Mouse (Mus musculus): ENCODE data around the gene Zfp423.

The Zfp423 gene

GRCm38 (mm10) chr8:87811399-87812068 is 147.9 kb downstream of the Zfp423 start:
- in situ Hi-C loops (cut with MboI, MseI): no loop called here

- in situ Hi-C loops (cut with MboI, MseI): no loop called here
Measured at GRCm38 (mm10) chr8:87810771-87811170, 148.6 kb downstream of the Zfp423 start.

GRCm38 (mm10) chr8:87804327-87804900 is 155.0 kb downstream of the Zfp423 start:
- in situ Hi-C loops (cut with MboI, MseI): no loop called here

- in situ Hi-C loops (cut with MboI, MseI): no loop called here
Measured at GRCm38 (mm10) chr8:87803437-87803836, 156.0 kb downstream of the Zfp423 start.

GRCm38 (mm10) chr8:87802571-87802970 is 156.8 kb downstream of the Zfp423 start:
- in situ Hi-C loops (cut with MboI, MseI): no loop called here

- in situ Hi-C loops (cut with MboI, MseI): no loop called here
Measured at GRCm38 (mm10) chr8:87800121-87800520, 159.3 kb downstream of the Zfp423 start.

- in situ Hi-C loops (cut with MboI, MseI): no loop called here
Measured at GRCm38 (mm10) chr8:87796234-87796633, 163.2 kb downstream of the Zfp423 start.

- in situ Hi-C loops (cut with MboI, MseI): no loop called here
Measured at GRCm38 (mm10) chr8:87794639-87795038, 164.8 kb downstream of the Zfp423 start.

- in situ Hi-C loops (cut with MboI, MseI): no loop called here
Measured at GRCm38 (mm10) chr8:87791103-87791502, 168.3 kb downstream of the Zfp423 start.

GRCm38 (mm10) chr8:87784641-87785439 is 174.6 kb downstream of the Zfp423 start:
- in situ Hi-C loops (cut with MboI, MseI): no loop called here

GRCm38 (mm10) chr8:87784227-87784626 is 175.2 kb downstream of the Zfp423 start:
- in situ Hi-C loops (cut with MboI, MseI): no loop called here

GRCm38 (mm10) chr8:87783198-87783597 is 176.2 kb downstream of the Zfp423 start:
- in situ Hi-C loops (cut with MboI, MseI): no loop called here

- in situ Hi-C loops (cut with MboI, MseI): no loop called here
Measured at GRCm38 (mm10) chr8:87777586-87777985, 181.8 kb downstream of the Zfp423 start.

GRCm38 (mm10) chr8:87775889-87776288 is 183.5 kb downstream of the Zfp423 start:
- in situ Hi-C loops (cut with MboI, MseI): no loop called here

- in situ Hi-C loops (cut with MboI, MseI): no loop called here
Measured at GRCm38 (mm10) chr8:87774966-87775365, 184.4 kb downstream of the Zfp423 start.

- in situ Hi-C loops (cut with MboI, MseI): no loop called here
Measured at GRCm38 (mm10) chr8:87772894-87773502, 186.4 kb downstream of the Zfp423 start.

- in situ Hi-C loops (cut with MboI, MseI): no loop called here
Measured at GRCm38 (mm10) chr8:87767882-87768281, 191.5 kb downstream of the Zfp423 start.

- in situ Hi-C loops (cut with MboI, MseI): no loop called here
Measured at GRCm38 (mm10) chr8:87765276-87765675, 194.1 kb downstream of the Zfp423 start.

- in situ Hi-C loops (cut with MboI, MseI): no loop called here
Measured at GRCm38 (mm10) chr8:87758750-87759149, 200.6 kb downstream of the Zfp423 start.

GRCm38 (mm10) chr8:87754853-87755252 is 204.5 kb downstream of the Zfp423 start:
- in situ Hi-C loops (cut with MboI, MseI): no loop called here

GRCm38 (mm10) chr8:87753636-87754035 is 205.8 kb downstream of the Zfp423 start:
- in situ Hi-C loops (cut with MboI, MseI): no loop called here

GRCm38 (mm10) chr8:87753148-87753547 is 206.2 kb downstream of the Zfp423 start:
- in situ Hi-C loops (cut with MboI, MseI): no loop called here
